Mouse (Mus musculus) brown adipose tissue, adult 24 weeks (tissue): ENCODE data around the gene Ctu2. TPM values are rescaled to one million over a fixed set of nuclear protein-coding genes. Genes with fewer than 3 reads are reported as not detected.

Experiments
- H3K27ac ChIP-seq: fragments of 200-500 bp; replicated peaks from 2 replicates; pipeline ENCODE4 v1.5.1; 2012; ENCODE audit warnings: low read depth, mild to moderate bottlenecking, low read length
- H3K4me1 ChIP-seq: fragments of 200-500 bp; 2 replicates; pipeline ENCODE4 v1.6.1; 2012; ENCODE audit warnings: low read length, mixed read lengths; ENCODE audit not compliant: control insufficient read depth, insufficient read depth, insufficient read length
- H3K4me3 ChIP-seq: fragments of 200-500 bp; 2 replicates; pipeline ENCODE4 v1.5.1; 2012; ENCODE audit warnings: low read depth, mild to moderate bottlenecking, low read length, moderate library complexity; ENCODE audit not compliant: insufficient read depth
- polyA plus RNA-seq: library from polyadenylated mRNA; stranded (reverse); fragments of >200 nt; gene quantifications from 2 replicates; pipeline ENCODE4 v1.2.4, GENCODE M21; 2012; ENCODE audit not compliant: missing spikeins, insufficient read depth, insufficient read length

Gene Ctu2
- polyA plus RNA-seq: 13.8 and 15.1 TPM in 2 replicates

DNA sequence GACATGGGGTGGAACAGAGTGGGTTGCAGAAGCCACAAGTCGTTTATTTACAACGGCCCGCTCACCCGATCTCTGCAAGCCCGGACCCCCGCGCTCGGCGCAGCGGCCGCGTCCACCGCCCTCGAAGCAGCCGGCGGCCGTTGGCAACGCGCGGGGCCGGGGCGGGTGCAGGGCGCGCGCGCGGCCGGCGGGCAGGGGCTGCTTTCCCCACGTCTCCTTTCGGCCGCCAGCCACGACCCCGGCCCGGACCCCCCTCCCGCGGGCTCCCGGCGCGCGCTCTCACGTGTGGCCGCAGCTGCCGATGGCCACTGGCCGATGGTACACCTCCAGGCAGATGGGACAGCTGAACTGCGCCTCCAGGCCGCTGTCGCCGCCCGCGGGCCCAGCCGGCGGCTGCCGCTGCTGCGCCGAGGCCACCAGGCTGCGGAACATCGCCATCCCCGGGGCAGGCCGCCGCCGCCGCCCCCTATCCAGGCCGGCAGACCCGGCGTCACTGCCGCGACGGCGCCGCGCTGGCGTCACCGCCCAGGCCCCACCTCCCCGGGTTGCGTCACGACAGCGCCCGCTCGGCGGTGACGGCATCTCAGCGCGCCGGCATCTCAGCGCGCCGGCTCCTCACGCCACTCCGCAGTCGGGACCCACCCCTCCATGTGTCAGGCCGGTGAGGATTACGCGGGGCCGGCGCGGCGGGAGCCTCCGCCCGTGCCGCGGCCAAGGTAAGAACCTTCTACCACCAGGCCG is at the start of gene Ctu2, which contains the start of gene Rnf166:
Gene Ctu2, plus strand, starts transcription at position 564 of the 741 bp plus-strand sequence.
Gene Rnf166, minus strand, starts transcription at position 485 of the 741 bp plus-strand sequence.
- H3K4me1 ChIP-seq: no peaks in the 10 kb centered on the region; the same call in 1 of the 2 replicates
- peak within 1 kb of the TSS; percentile 71 for H3K27ac ChIP-seq
- peak within 1 kb of the TSS; percentile 99 for H3K4me3 ChIP-seq

DNA sequence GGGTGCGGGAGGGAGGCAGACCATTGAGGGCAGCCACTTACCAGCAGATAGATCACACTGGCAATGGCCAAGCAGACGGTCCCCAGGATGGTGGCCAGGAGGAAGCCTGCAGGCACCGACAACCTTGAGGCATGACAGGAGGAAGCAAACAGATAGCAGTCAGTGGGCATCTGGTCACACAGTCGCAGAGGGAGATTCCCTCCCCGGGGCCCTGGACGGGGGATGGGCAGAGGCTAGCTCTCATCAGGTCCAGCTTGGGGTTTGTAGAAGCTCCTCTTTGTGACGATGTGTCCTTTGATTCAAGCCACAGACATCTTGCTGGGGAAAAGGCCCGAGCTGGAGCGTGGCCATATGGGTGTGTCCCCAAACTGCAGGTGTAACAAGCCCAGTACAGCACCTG is 49.8 kb upstream of the Ctu2 start:
- peaks cover under 1% of the 10 kb centered on the region; the same call in 1 of the 2 replicates for H3K4me1 ChIP-seq
- H3K4me3 ChIP-seq: no peak overlapping the region
- H3K27ac ChIP-seq: no peak overlapping the region

- Histone ChIP-seq H3K4me1 (peaks cover 3% of the 10 kb centered on the region; the same call in 1 of the 2 replicates), H3K27ac (no peak overlapping the region), H3K4me3 (no peak overlapping the region)
These were observed 48.3 kb upstream of the Ctu2 start for GRCm38 (mm10) chr8:122427607-122428006.

DNA sequence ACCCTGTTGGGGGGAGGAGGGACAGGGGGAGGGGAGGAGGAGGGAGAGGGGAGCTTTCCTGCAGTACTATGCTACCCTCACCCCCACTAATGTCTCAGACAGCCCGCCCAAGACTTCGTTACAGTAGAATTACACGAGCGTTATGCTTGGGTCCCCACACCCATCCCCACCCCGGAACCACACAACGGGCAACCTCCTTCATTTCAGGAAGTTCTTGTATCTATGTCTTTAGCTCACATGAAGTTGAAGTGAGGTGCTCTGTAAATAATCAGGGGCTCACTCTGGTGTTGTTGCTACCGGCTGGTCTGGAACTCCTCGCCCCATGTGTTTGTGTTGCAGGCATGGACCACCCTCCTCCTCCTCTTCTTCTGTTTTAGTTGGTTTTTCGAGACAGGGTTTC is 47.8 kb upstream of the Ctu2 start:
- H3K4me3 ChIP-seq: no peak overlapping the region
- peaks cover 5% of the 10 kb centered on the region for H3K4me1 ChIP-seq

DNA sequence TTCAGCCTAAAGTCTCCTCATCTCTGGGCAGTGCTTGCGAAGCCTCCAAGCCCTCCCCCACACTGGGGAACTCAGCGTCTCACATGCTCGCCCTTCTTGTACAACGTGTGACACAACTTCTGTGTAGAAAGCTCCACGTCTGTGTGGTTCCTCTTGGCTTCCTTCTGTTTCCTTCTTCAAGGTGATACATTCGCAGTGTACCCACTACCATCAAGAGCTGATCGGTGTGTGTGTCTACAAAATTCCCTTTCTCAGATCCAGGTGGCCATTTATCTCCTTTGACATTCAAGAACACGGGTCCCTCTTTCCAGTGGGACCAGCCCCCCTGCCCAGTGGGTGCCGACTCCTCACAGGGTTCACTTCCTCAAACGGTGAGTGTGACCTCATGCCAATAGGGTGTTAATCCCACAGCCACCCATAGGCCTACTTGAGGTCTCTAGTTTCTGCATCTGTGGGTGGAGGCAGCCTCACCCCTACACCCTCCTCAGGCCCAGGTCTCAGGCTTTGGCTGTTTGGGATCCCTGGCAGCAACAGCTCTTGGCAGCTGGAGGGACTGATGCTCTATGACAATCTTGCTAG is 45.8 kb upstream of the Ctu2 start:
- Histone ChIP-seq H3K4me3 (no peak overlapping the region), H3K27ac (peak overlapping the region; percentile 77), H3K4me1 (peaks cover 7% of the 10 kb centered on the region)

More for the DNA sequence above, 47.8 kb upstream of the Ctu2 start:
- H3K27ac ChIP-seq: no peak overlapping the region

DNA sequence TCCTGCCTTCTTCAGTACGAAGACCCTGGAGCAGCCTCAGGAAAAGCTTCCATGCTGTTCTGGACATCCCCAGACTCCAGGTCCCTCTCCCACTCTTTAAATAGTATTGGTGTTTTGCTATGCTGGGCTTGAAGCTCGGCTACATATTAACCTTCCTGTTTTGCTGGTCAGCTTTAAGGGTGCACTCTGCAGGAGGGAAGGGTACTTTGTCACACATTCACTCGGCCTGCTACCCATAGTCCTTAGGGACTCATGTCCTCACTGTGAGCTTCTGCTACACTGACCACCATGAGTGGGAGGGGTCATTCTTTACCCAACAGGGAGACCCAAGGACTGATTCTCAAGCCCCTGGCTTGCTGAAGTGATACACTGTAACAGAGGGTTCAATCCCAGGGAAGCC is 45.3 kb upstream of the Ctu2 start:
- Histone ChIP-seq H3K4me1 (peaks cover 7% of the 10 kb centered on the region), H3K27ac (peak overlapping the region; percentile 34), H3K4me3 (no peak overlapping the region)

GRCm38 (mm10) chr8:122431694-122432442 is 44.1 kb upstream of the Ctu2 start:
- Histone ChIP-seq H3K4me3 (peak overlapping the region; percentile 78), H3K4me1 (peaks cover 7% of the 10 kb centered on the region), H3K27ac (peak overlapping the region; percentile 74)

GRCm38 (mm10) chr8:122432443-122433268 is 43.3 kb upstream of the Ctu2 start, which contains the start of gene Cyba:
Gene Cyba (minus strand): TSS chr8:122432930.
- Histone ChIP-seq H3K27ac (peak within 1 kb of the TSS; percentile 74), H3K4me1 (peaks cover 7% of the 10 kb centered on the region), H3K4me3 (peak within 1 kb of the TSS; percentile 78)

DNA sequence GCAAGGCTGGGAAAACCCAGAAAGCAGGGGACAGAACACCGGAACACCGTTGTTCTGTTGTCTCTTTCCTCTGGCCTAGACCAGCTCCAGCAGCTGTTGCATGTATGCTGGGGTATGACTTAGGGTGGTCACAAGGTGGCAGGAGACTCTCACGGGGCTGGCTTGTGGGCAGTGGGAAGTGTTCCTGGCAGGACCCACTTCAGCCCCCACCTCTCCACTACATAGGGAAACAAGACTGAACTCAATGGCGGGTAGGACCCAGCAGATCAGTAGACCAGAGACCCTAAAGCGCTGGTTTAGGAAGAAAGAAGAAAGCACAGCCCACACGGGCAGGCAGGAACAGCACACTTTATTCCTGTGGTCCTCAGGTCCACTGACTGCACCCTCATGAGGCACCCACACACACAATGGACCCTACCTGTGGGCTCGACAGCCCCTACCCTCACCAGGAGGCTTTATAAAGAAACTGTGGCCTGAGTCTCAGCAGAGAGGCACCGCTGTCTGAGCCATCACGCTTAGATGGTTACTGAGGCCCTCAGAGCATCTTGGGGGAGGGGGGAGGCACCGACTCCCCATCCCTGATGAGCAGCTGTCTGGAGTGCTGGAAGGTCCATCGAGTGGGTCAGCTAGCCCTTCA is 42.6 kb upstream of the Ctu2 start:
- peak overlapping the region; percentile 78 for H3K4me3 ChIP-seq
- peaks cover 7% of the 10 kb centered on the region for H3K4me1 ChIP-seq
- H3K27ac ChIP-seq: peak overlapping the region; percentile 74

- Histone ChIP-seq H3K27ac (no peak overlapping the region), H3K4me3 (no peak overlapping the region), H3K4me1 (peaks cover 7% of the 10 kb centered on the region)
These were observed 40.6 kb upstream of the Ctu2 start for GRCm38 (mm10) chr8:122435375-122435774.

DNA sequence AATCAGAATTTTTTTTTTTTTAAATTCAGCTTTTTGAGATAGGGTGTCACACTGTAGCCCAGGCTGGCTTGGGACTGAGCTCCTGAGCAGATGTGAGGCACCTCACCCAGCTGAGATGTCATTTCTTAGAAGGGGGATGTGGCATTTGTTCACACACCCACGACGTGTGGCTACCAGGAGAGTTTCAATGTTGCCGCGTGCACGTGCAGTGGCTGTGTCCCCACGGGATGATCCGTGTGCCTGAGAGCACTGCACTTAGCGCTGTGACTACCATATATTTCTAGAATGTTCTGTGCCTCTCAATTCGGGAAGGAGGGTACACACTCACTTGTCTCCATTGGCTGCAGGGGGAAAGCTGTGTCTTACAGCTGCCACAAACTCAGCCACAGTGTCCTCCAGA is 39.8 kb upstream of the Ctu2 start:
- Histone ChIP-seq H3K4me3 (no peak overlapping the region), H3K27ac (no peak overlapping the region), H3K4me1 (peaks cover 6% of the 10 kb centered on the region)

GRCm38 (mm10) chr8:122436586-122437125 is 39.3 kb upstream of the Ctu2 start:
- Histone ChIP-seq H3K4me3 (no peak overlapping the region), H3K4me1 (peaks cover 4% of the 10 kb centered on the region; the same call in 1 of the 2 replicates), H3K27ac (no peak overlapping the region)

DNA sequence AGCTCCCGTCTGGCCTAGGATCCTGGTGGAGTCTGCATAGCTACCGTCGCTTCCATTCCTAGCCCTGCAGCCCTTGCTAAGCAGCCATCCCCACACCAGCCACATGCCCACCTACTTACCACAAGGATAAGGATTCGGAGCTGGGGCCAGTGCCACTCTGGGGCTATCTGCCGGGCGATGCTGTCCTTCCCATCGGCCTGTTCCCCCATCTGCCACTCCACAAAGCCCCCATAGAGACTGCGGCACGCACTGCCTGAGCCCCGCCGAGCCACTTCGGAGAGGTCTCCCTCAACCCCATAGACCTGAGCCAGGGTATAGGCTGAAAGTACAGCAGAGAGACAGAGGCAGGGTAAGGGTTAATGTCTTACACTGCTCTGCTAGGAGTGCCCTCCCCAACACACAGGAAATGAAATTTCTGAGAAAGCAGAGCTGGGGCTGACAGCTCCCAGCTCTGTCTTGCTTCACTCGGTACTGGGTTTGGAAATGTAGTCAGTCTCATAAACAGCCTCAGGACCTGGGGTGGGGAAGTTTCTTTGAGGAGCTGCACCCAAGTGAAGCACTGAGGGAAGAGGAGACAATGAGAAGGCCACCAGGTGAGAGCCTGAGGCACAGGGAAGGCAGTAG is 38.1 kb upstream of the Ctu2 start:
- H3K4me3 ChIP-seq: no peak overlapping the region
- H3K4me1 ChIP-seq: peaks cover 4% of the 10 kb centered on the region; the same call in 1 of the 2 replicates
- H3K27ac ChIP-seq: no peak overlapping the region
